Mouse (Mus musculus): ENCODE measurements at regions not wholly inside any gene's neighbourhood (a gene's known extent, or its start where the extent isn't known, plus 50 kb on each side); places are given as distances from the start of the nearest gene placed in this dataset.

GRCm38 (mm10) chr2:43005686-43006085 is 352.3 kb upstream of the Lrp1b start:
- no peak for DNase-seq

- DNase-seq = peak; percentile 57
These were observed 337.6 kb upstream of the Lrp1b start for GRCm38 (mm10) chr2:42991046-42991445.

- DNase-seq = peak; percentile 45
These were observed 315.3 kb upstream of the Lrp1b start for GRCm38 (mm10) chr2:42968741-42969140.

Data from right cerebral cortex, adult 18-20 months (tissue).